Mouse (Mus musculus): Measurements from ENCODE around the gene Zfp667.

DNA sequence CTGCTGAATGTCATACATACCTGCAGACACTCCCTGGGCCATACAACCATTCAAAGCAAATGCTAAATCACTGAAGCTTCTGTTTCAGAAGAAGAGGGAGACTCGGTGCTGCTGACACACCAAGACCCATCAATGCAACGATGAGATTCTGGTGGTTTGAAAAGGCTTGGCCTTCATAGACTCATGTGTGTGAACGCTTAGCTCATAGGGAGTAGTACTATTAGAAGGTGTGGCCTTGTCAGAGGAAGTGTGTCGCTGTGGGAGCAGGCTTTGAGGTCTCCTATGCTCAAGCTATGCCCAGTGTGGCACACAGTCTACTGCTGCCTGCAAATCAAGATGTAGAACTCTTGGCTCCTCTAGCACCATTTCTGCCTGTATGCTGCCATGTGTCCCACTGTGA lies 29.0 kb upstream of the Zfp667 start:
- TF ChIP-seq CTCF (conservative IDR thresholded peaks at IDR 0.05; ENCODE audit: low read length) (no peak), NANOG (IDR thresholded peaks at IDR 0.05; ENCODE audit: borderline replicate concordance, low read length) (no peak), POU5F1 (IDR thresholded peaks at IDR 0.05; ENCODE audit: borderline replicate concordance, low read length) (no peak)

Measured in E14TG2a.4 (cell line).